Mouse (Mus musculus): ENCODE data around the gene BC005624. TPM values are rescaled to one million over a fixed set of nuclear protein-coding genes. Genes with fewer than 3 reads are reported as not detected.
A peak's percentile ranks its signal among the peaks of the same experiment; 100 is the strongest.

BC005624 gene
- polyA plus RNA-seq, 1 experiment from 2014 or later, result 54.0 TPM

DNA sequence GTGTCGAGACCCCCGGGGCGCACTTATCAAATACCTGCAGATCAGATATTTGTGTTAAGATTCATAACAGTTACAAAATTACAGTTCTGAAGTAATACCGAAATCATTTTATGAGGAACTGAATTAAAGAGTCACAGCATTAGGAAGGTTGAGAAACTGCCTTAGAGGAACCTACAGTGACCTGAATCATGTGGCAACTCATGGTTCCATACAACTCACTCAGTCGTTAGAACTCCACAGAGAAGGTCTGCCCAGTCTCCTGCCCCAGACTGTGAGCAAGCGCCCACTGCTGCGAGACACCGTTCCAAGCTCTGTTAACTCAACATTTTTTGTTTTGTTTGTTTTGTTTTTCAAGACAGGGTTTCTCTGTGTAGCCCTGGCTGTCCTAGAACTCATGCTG, 16.4 kb downstream of the BC005624 start:
- no peaks in the 10 kb centered on the region for H3K9me3 ChIP-seq (replicated peaks; ENCODE audit: control insufficient read depth, low read length)
- peaks cover 2% of the 10 kb centered on the region; the same call in 1 of the 2 replicates for H3K4me1 ChIP-seq (ENCODE audit: control insufficient read depth, insufficient read depth, low read length)
- no peak overlapping the region for H3K9ac ChIP-seq (replicated peaks; ENCODE audit: low read length)
- ATAC-seq (replicated peaks; ENCODE audit: insufficient number of reproducible peaks, low FRiP score, low TSS enrichment, low read depth) (no peak), DNase-seq (ENCODE audit: low spot score) (no peak)
- no peak overlapping the region for H3K4me3 ChIP-seq (ENCODE audit: low read depth, low read length)
- no peaks in the 10 kb centered on the region for H3K27me3 ChIP-seq (ENCODE audit: control insufficient read depth, insufficient read depth, low read length)
- no peak overlapping the region for H3K4me2 ChIP-seq (ENCODE audit: low read depth, low read length)
- H3K36me3 ChIP-seq (replicated peaks; ENCODE audit: control insufficient read depth, insufficient read depth, low read depth, low read length), result peaks cover 16% of the 10 kb centered on the region
- H3K27ac ChIP-seq (replicated peaks; ENCODE audit: low read depth, low read length), result no peak overlapping the region
- 94% methylated on average over 8 of the region's 8 CpGs for WGBS

DNA sequence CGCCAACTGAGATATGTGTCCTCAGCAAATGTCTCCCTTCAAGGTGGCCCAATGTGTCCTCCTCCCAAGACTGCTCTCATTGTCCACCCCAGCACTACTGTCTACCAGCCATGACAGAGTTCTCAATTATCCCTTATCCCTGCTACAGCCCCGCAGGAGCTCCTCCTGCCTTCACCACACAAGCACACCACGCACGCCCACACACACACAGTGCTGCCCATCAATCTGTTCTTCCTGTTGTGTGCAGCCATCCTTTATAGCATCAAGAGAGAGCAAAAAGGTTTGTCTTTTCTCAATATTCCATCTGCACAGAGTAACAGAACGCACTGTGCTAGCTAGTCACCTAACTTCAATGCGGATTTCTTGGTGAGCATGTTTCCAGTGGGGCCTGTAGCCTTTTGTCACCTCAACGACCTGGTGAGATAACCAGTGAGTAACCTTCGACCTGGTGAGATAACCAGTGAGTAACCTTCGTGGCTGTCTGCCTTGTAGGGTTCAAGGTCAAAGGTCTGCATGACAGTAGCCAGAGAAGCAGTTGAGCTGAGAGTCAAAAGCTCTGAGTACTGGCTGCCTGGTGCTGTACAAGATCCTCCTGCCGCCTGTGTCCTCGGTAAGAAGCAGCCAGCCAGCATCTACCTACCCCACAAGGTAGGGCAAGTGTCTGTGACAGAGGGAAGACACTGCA, 19.3 kb downstream of the BC005624 start:
- H3K4me2 ChIP-seq (ENCODE audit: low read depth, low read length), result no peak overlapping the region
- 90% methylated on average over 11 of the region's 11 CpGs for whole genome bisulfite sequencing
- no peak overlapping the region for H3K4me3 ChIP-seq (ENCODE audit: low read depth, low read length)
- DNase-seq (ENCODE audit: low spot score) (no peak), ATAC-seq (replicated peaks; ENCODE audit: insufficient number of reproducible peaks, low FRiP score, low TSS enrichment, low read depth) (no peak)
- H3K4me1 ChIP-seq (ENCODE audit: control insufficient read depth, insufficient read depth, low read length), result peaks cover 2% of the 10 kb centered on the region; the same call in 1 of the 2 replicates
- no peaks in the 10 kb centered on the region for H3K27me3 ChIP-seq (ENCODE audit: control insufficient read depth, insufficient read depth, low read length)
- H3K27ac ChIP-seq (replicated peaks; ENCODE audit: low read depth, low read length), result no peak overlapping the region
- no peaks in the 10 kb centered on the region for H3K9me3 ChIP-seq (replicated peaks; ENCODE audit: control insufficient read depth, low read length)
- H3K36me3 ChIP-seq (replicated peaks; ENCODE audit: control insufficient read depth, insufficient read depth, low read depth, low read length), result peaks cover 23% of the 10 kb centered on the region
- H3K9ac ChIP-seq (replicated peaks; ENCODE audit: low read length), result no peak overlapping the region

DNA sequence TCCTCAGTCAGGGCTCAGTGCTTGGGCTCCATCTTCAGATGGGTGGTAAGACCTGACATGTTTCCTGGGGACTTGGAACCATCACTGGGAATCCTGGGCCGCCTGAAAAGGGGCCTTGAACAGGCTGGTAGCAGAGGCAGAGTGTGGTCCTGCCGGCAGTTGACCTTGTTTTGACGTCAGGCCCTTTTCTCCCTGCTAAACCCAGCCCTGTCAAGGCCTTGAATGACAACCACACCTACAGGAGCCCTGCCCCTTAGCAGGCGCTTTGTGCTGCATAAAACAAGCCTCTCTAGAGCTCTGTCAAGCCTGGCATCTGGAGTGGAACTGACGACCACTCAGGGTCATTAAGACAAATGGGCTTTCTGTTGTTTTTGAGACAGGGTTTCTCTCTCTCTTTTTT, 22.1 kb downstream of the BC005624 start:
- no peak overlapping the region for H3K9ac ChIP-seq (replicated peaks; ENCODE audit: low read length)
- WGBS, result 52% methylated on average over 5 of the region's 5 CpGs
- DNase-seq (ENCODE audit: low spot score) (no peak), ATAC-seq (replicated peaks; ENCODE audit: insufficient number of reproducible peaks, low FRiP score, low TSS enrichment, low read depth) (no peak)
- H3K36me3 ChIP-seq (replicated peaks; ENCODE audit: control insufficient read depth, insufficient read depth, low read depth, low read length), result peaks cover 23% of the 10 kb centered on the region
- no peak overlapping the region for H3K4me2 ChIP-seq (ENCODE audit: low read depth, low read length)
- no peaks in the 10 kb centered on the region for H3K4me1 ChIP-seq (ENCODE audit: control insufficient read depth, insufficient read depth, low read length)
- H3K27me3 ChIP-seq (ENCODE audit: control insufficient read depth, insufficient read depth, low read length), result no peaks in the 10 kb centered on the region
- no peaks in the 10 kb centered on the region for H3K9me3 ChIP-seq (replicated peaks; ENCODE audit: control insufficient read depth, low read length)
- no peak overlapping the region for H3K4me3 ChIP-seq (ENCODE audit: low read depth, low read length)
- H3K27ac ChIP-seq (replicated peaks; ENCODE audit: low read depth, low read length), result no peak overlapping the region; the same call in 1 of the 2 replicates

DNA sequence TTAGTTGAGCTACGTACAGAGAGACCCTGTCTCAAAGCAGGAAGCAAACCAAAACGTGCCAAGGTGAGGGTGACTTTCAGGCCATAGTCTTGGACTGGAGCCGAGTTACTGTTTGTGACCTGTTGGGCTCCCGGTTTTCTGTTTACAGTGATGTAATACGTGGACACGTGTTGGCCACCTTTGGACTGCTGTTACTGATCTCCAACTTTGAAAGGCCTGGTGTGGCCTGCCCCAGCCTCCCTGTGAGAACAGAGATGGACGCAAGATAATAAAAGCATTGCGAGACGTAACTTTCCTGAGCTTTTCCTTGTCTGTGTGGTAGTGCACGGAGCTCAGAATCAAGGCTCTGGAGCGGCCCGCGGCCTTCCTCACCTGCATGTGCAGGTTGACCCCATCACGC, 23.3 kb downstream of the BC005624 start:
- DNase-seq (ENCODE audit: low spot score), result no peak
- Histone ChIP-seq H3K4me2 (ENCODE audit: low read depth, low read length) (no peak overlapping the region), H3K4me1 (ENCODE audit: control insufficient read depth, insufficient read depth, low read length) (peaks cover 5% of the 10 kb centered on the region), H3K9ac (replicated peaks; ENCODE audit: low read length) (no peak overlapping the region), H3K9me3 (replicated peaks; ENCODE audit: control insufficient read depth, low read length) (no peaks in the 10 kb centered on the region), H3K4me3 (ENCODE audit: low read depth, low read length) (no peak overlapping the region), H3K36me3 (replicated peaks; ENCODE audit: control insufficient read depth, insufficient read depth, low read depth, low read length) (peaks cover 20% of the 10 kb centered on the region), H3K27ac (replicated peaks; ENCODE audit: low read depth, low read length) (no peak overlapping the region), H3K27me3 (ENCODE audit: control insufficient read depth, insufficient read depth, low read length) (no peaks in the 10 kb centered on the region)
- WGBS, result 90% methylated on average over 14 of the region's 14 CpGs
- no peak for ATAC-seq (replicated peaks; ENCODE audit: insufficient number of reproducible peaks, low FRiP score, low TSS enrichment, low read depth)

DNA sequence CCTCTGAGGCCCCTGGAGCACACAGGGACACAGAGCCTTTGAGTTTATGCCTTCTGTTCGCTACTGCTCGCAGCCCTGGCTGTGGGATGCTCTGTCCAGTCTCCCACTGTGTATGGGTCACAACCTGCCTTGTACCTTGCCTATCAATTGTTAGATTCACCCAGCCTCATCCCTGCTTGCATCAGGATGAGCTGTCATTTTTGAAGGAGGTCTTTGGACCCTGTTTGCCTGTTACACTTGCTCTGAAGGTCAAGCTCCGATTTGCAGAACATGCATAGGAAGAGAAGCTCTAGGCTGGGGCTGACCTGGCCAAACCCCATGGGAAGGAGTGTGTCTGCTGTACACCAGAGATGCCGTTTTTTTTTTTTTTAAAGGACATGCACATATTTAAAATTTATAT, 24.5 kb downstream of the BC005624 start:
- Histone ChIP-seq H3K9ac (replicated peaks; ENCODE audit: low read length) (no peak overlapping the region), H3K27me3 (ENCODE audit: control insufficient read depth, insufficient read depth, low read length) (no peaks in the 10 kb centered on the region), H3K4me2 (ENCODE audit: low read depth, low read length) (no peak overlapping the region), H3K27ac (replicated peaks; ENCODE audit: low read depth, low read length) (no peak overlapping the region), H3K9me3 (replicated peaks; ENCODE audit: control insufficient read depth, low read length) (no peaks in the 10 kb centered on the region), H3K4me3 (ENCODE audit: low read depth, low read length) (no peak overlapping the region), H3K36me3 (replicated peaks; ENCODE audit: control insufficient read depth, insufficient read depth, low read depth, low read length) (peaks cover 14% of the 10 kb centered on the region), H3K4me1 (ENCODE audit: control insufficient read depth, insufficient read depth, low read length) (peaks cover 5% of the 10 kb centered on the region)
- WGBS, result 82% methylated on average over 4 of the region's 4 CpGs
- DNase-seq (ENCODE audit: low spot score) (no peak), ATAC-seq (replicated peaks; ENCODE audit: insufficient number of reproducible peaks, low FRiP score, low TSS enrichment, low read depth) (no peak)

DNA sequence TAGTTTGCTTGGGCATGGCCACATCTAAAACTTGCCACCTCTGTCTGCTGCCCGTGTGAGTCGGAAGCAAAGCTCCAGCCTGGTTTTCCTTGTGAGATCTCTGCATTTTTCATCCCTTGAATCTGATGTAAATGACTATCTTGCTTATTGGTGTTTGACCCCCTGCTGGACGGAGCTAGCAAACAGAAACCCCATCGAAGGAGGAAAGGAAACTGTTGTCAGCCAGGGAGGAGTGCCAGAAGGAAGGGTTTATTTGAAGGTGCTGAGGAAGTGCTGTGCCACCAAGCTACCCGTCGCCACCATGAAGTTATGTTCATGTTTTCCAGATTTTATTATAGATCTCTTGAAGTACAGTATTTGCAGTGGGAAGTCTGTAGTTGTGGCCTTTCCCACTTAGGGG, 27.2 kb downstream of the BC005624 start:
- 83% methylated on average over 6 of the region's 6 CpGs for WGBS
- Histone ChIP-seq H3K27ac (replicated peaks; ENCODE audit: low read depth, low read length) (no peak overlapping the region), H3K4me3 (ENCODE audit: low read depth, low read length) (no peak overlapping the region), H3K27me3 (ENCODE audit: control insufficient read depth, insufficient read depth, low read length) (no peaks in the 10 kb centered on the region), H3K4me1 (ENCODE audit: control insufficient read depth, insufficient read depth, low read length) (peaks cover 5% of the 10 kb centered on the region), H3K9me3 (replicated peaks; ENCODE audit: control insufficient read depth, low read length) (no peaks in the 10 kb centered on the region), H3K9ac (replicated peaks; ENCODE audit: low read length) (no peak overlapping the region), H3K36me3 (replicated peaks; ENCODE audit: control insufficient read depth, insufficient read depth, low read depth, low read length) (peaks cover 4% of the 10 kb centered on the region), H3K4me2 (ENCODE audit: low read depth, low read length) (no peak overlapping the region; the same call in 1 of the 2 replicates)
- no peak for ATAC-seq (replicated peaks; ENCODE audit: insufficient number of reproducible peaks, low FRiP score, low TSS enrichment, low read depth)
- no peak for DNase-seq (ENCODE audit: low spot score)

DNA sequence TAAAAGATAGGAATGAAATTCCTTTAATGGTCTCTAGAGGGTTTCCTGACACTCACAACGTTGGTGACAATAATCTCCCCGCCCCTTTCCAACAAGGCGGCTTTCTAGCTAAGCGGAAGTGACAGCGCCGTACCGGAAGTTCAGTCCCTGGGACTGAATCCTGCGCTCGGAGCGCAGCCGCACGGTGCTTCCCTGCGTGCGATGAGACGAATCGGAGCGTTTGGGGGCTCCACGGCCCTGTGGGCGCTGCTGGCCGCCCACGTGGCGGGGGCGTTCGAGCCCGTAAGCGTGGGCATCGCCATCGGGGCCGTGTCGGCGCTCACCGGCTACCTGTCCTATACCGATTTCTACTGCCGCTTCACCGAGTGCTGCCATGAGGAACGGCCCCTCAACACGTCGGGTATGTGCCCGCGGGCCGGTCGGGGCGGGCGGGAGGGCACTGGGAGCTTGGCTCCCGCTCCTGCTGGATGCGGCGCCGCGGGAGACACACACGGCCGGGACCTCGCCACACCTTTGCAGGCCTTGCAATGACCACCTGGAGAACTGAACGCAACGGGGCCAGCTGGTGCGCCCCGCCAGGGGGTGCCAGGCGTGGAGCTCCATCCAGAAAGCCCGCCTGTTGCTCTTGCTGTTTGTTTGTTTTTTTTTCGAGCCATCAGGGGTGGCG, 29.0 kb downstream of the BC005624 start, which contains the start of gene Tor1b:
Tor1b (plus strand) TSS at position 136 of the 667 bp plus-strand sequence.
- peak; percentile 95 for DNase-seq (ENCODE audit: low spot score)
- peak within 1 kb of the TSS; percentile 93 for H3K4me3 ChIP-seq (ENCODE audit: low read depth, low read length)
- ATAC-seq (replicated peaks; ENCODE audit: insufficient number of reproducible peaks, low FRiP score, low TSS enrichment, low read depth), result peak; percentile 36; the same call in 1 of the 2 replicates
- peaks cover 5% of the 10 kb centered on the region for H3K4me1 ChIP-seq (ENCODE audit: control insufficient read depth, insufficient read depth, low read length)
- no peaks in the 10 kb centered on the region for H3K36me3 ChIP-seq (replicated peaks; ENCODE audit: control insufficient read depth, insufficient read depth, low read depth, low read length)
- no peaks in the 10 kb centered on the region for H3K27me3 ChIP-seq (ENCODE audit: control insufficient read depth, insufficient read depth, low read length)
- under 1% methylated on average over 60 of the region's 60 CpGs for WGBS
- peak within 1 kb of the TSS; percentile 86 for H3K4me2 ChIP-seq (ENCODE audit: low read depth, low read length)
- no peaks in the 10 kb centered on the region for H3K9me3 ChIP-seq (replicated peaks; ENCODE audit: control insufficient read depth, low read length)
- H3K27ac ChIP-seq (replicated peaks; ENCODE audit: low read depth, low read length), result peak within 1 kb of the TSS; percentile 79
- peak within 1 kb of the TSS; percentile 91 for H3K9ac ChIP-seq (replicated peaks; ENCODE audit: low read length)

DNA sequence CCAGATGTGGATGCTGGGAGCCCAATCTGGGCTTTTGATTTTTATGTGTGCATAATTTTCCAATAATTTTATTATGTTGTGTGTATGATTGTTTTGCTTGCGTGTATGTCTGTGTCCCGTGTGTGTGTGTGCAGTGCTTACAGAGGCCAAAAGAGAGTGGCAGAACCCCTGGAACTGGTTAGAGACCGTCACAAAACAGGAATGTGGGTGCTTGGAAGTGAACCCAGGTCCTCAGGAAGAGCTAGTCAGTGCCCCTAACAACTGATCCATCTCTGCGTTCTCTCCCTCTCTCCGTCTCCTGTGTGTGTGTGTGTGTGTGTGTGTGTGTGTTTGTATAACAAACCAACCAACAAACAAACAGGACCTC, 29.6 kb downstream of the BC005624 start:
- ATAC-seq (replicated peaks; ENCODE audit: insufficient number of reproducible peaks, low FRiP score, low TSS enrichment, low read depth), result 0 out of 2 replicates have a peak, but pooled peaks have one; percentile 12
- Histone ChIP-seq H3K27ac (replicated peaks; ENCODE audit: low read depth, low read length) (0 out of 2 replicates have a peak overlapping the region, but pooled peaks have one; percentile 44), H3K9me3 (replicated peaks; ENCODE audit: control insufficient read depth, low read length) (no peaks in the 10 kb centered on the region)

More for the DNA sequence above, 29.6 kb downstream of the BC005624 start:
- peak overlapping the region; percentile 93 for H3K4me3 ChIP-seq (ENCODE audit: low read depth, low read length)
- peak overlapping the region; percentile 91 for H3K9ac ChIP-seq (replicated peaks; ENCODE audit: low read length)
- H3K27me3 ChIP-seq (ENCODE audit: control insufficient read depth, insufficient read depth, low read length), result no peaks in the 10 kb centered on the region
- H3K4me2 ChIP-seq (ENCODE audit: low read depth, low read length), result peak overlapping the region; percentile 86
- peaks cover 5% of the 10 kb centered on the region for H3K4me1 ChIP-seq (ENCODE audit: control insufficient read depth, insufficient read depth, low read length)
- DNase-seq (ENCODE audit: low spot score), result no peak
- no peaks in the 10 kb centered on the region for H3K36me3 ChIP-seq (replicated peaks; ENCODE audit: control insufficient read depth, insufficient read depth, low read depth, low read length)
- WGBS, result 32% methylated on average over 5 of the region's 5 CpGs

Data from embryonic facial prominence, embryonic 11.5 days (tissue).